Mouse (Mus musculus) midbrain, postnatal 0 days (tissue): Measurements from ENCODE around the gene Ptprg. TPM values are rescaled to one million over a fixed set of nuclear protein-coding genes. Genes with fewer than 3 reads are reported as not detected.

Source experiments
- ATAC-seq: fragments of 200-750 bp; cut with Nextera tagmentation; 2 replicates; pipeline ENCODE4 v1.8.0; 2017; ENCODE audit warnings: moderate number of reproducible peaks, mild to moderate bottlenecking, moderate TSS enrichment, moderate library complexity; ENCODE audit not compliant: low FRiP score
- DNase-seq: peaks from one replicate; pipeline ENCODE4 v3.0.0-alpha.2; 2015; ENCODE audit warnings: low spot score
- H3K27ac ChIP-seq: fragments of 300-500 bp; sonication (generic); 2 replicates; pipeline ENCODE4 v1.5.1; 2014; ENCODE audit warnings: low read depth, mild to moderate bottlenecking, low read length, mixed read lengths
- H3K27me3 ChIP-seq: fragments of 300-500 bp; sonication (generic); 2 replicates; pipeline ENCODE4 v1.6.1; 2014; ENCODE audit warnings: low read length, control low read depth, mixed read lengths; ENCODE audit not compliant: insufficient read depth
- H3K36me3 ChIP-seq: fragments of 300-500 bp; sonication (generic); 2 replicates; pipeline ENCODE4 v1.6.1; 2014; ENCODE audit warnings: low read length, control low read depth, mixed read lengths; ENCODE audit not compliant: insufficient read depth
- H3K4me1 ChIP-seq: fragments of 300-500 bp; sonication (generic); 2 replicates; pipeline ENCODE4 v1.6.1; 2014; ENCODE audit warnings: mild to moderate bottlenecking, control low read depth, antibody characterized with exemption, low read length, mixed read lengths; ENCODE audit not compliant: insufficient read depth
- H3K4me2 ChIP-seq: fragments of 300-500 bp; sonication (generic); 2 replicates; pipeline ENCODE4 v1.6.1; 2014; ENCODE audit warnings: low read depth, mild to moderate bottlenecking, low read length, mixed read lengths; ENCODE audit not compliant: poor library complexity, severe bottlenecking
- H3K4me3 ChIP-seq: fragments of 300-500 bp; sonication (generic); 2 replicates; pipeline ENCODE4 v1.5.1; 2014; ENCODE audit warnings: low read depth, mild to moderate bottlenecking, low read length, moderate library complexity
- H3K9ac ChIP-seq: fragments of 300-500 bp; sonication (generic); replicated peaks from 2 replicates; pipeline ENCODE4 v1.6.1; 2014; ENCODE audit warnings: mild to moderate bottlenecking, low read length, moderate library complexity, mixed read lengths; ENCODE audit not compliant: poor library complexity, severe bottlenecking
- H3K9me3 ChIP-seq: fragments of 300-500 bp; sonication (generic); 2 replicates; pipeline ENCODE4 v1.6.1; 2016; ENCODE audit warnings: low read length, control low read depth
- CTCF ChIP-seq: IDR thresholded peaks from 2 replicates; pipeline ENCODE4 v1.5.1; 2016; ENCODE audit warnings: antibody characterized with exemption, mild to moderate bottlenecking
- WGBS: fragments of 180-500 bp; shearing (Covaris S2); extraction: QIAGEN DNeasy Blood & Tissue Kit; methylation state at CpG from one replicate; pipeline ENCODE4 v1.1.7; 2014; 5-methylcytosine and 5-hydroxymethylcytosine counted together
- polyA plus RNA-seq: library from polyadenylated mRNA; unstranded; fragments of >200 nt; fragmentation: Nextera tagmentation; extraction: Ambion mirVana; gene quantifications from 2 replicates; pipeline ENCODE4 v1.2.1, GENCODE M21; 2015
- total RNA-seq: library from RNA; depleted of rRNA; stranded (reverse); fragments of >200 nt; gene quantifications from 2 replicates; pipeline ENCODE4 v1.2.3, GENCODE M21; 2014

The Ptprg gene
- total and polyA plus RNA-seq, 2 experiments from 2014 or later: 25.7 to 84.9 TPM

- TF ChIP-seq CTCF: no peak
- H3K27ac ChIP-seq: no peak overlapping the region
- peaks cover 7% of the 10 kb centered on the region; the same call in 1 of the 2 replicates for H3K4me1 ChIP-seq
- no peak for ATAC-seq
- H3K27me3 ChIP-seq: no peaks in the 10 kb centered on the region
- no peaks in the 10 kb centered on the region for H3K9me3 ChIP-seq
- H3K4me2 ChIP-seq: no peak overlapping the region
- DNase-seq: no peak
- no peaks in the 10 kb centered on the region for H3K36me3 ChIP-seq
- H3K4me3 ChIP-seq: no peak overlapping the region
- H3K9ac ChIP-seq: no peak overlapping the region
- 47% methylated on average over 6 of the region's 6 CpGs for WGBS
These were observed 25.2 kb downstream of the Ptprg start for GRCm38 (mm10) chr14:11578492-11578967.

GRCm38 (mm10) chr14:11579950-11580349 is 26.6 kb downstream of the Ptprg start:
- H3K9ac ChIP-seq: no peak overlapping the region
- no peaks in the 10 kb centered on the region for H3K9me3 ChIP-seq
- H3K4me1 ChIP-seq: peaks cover 7% of the 10 kb centered on the region; the same call in 1 of the 2 replicates
- H3K4me3 ChIP-seq: no peak overlapping the region
- H3K27ac ChIP-seq: no peak overlapping the region
- no peak for DNase-seq
- 98% methylated on average over 1 of the region's 1 CpGs for WGBS
- H3K36me3 ChIP-seq: no peaks in the 10 kb centered on the region
- no peaks in the 10 kb centered on the region for H3K27me3 ChIP-seq
- no peak overlapping the region for H3K4me2 ChIP-seq
- no peak for ATAC-seq
- TF ChIP-seq CTCF: peak; percentile 42

GRCm38 (mm10) chr14:11584263-11584662 is 30.9 kb downstream of the Ptprg start:
- no peak for TF ChIP-seq CTCF
- no peak overlapping the region for H3K27ac ChIP-seq
- no peak overlapping the region for H3K9ac ChIP-seq
- H3K27me3 ChIP-seq: no peaks in the 10 kb centered on the region
- no peak for ATAC-seq
- no peak for DNase-seq
- WGBS: 81% methylated on average over 6 of the region's 6 CpGs
- no peaks in the 10 kb centered on the region for H3K9me3 ChIP-seq
- H3K36me3 ChIP-seq: no peaks in the 10 kb centered on the region
- no peak overlapping the region for H3K4me3 ChIP-seq
- H3K4me1 ChIP-seq: no peaks in the 10 kb centered on the region
- H3K4me2 ChIP-seq: no peak overlapping the region

- no peaks in the 10 kb centered on the region for H3K36me3 ChIP-seq
- H3K27me3 ChIP-seq: no peaks in the 10 kb centered on the region
- H3K27ac ChIP-seq: no peak overlapping the region
- DNase-seq (no peak), ATAC-seq (no peak)
- no peak overlapping the region for H3K4me3 ChIP-seq
- 84% methylated on average over 5 of the region's 5 CpGs for WGBS
- no peak overlapping the region for H3K4me2 ChIP-seq
- H3K9ac ChIP-seq: no peak overlapping the region
- no peak for TF ChIP-seq CTCF
- no peaks in the 10 kb centered on the region for H3K4me1 ChIP-seq
- H3K9me3 ChIP-seq: no peaks in the 10 kb centered on the region
These were observed 31.7 kb downstream of the Ptprg start for GRCm38 (mm10) chr14:11584929-11585633.

GRCm38 (mm10) chr14:11590387-11590786 is 37.1 kb downstream of the Ptprg start:
- Histone ChIP-seq H3K4me3 (no peak overlapping the region), H3K27me3 (no peaks in the 10 kb centered on the region), H3K4me1 (no peaks in the 10 kb centered on the region), H3K36me3 (no peaks in the 10 kb centered on the region), H3K9me3 (no peaks in the 10 kb centered on the region), H3K4me2 (no peak overlapping the region), H3K27ac (no peak overlapping the region), H3K9ac (no peak overlapping the region)
- ATAC-seq: no peak
- DNase-seq: no peak
- 73% methylated on average over 8 of the region's 8 CpGs for WGBS
- no peak for TF ChIP-seq CTCF

GRCm38 (mm10) chr14:11592650-11593049 is 39.3 kb downstream of the Ptprg start:
- no peak for ATAC-seq
- Histone ChIP-seq H3K27ac (no peak overlapping the region), H3K9me3 (no peaks in the 10 kb centered on the region), H3K4me1 (no peaks in the 10 kb centered on the region), H3K4me2 (no peak overlapping the region), H3K36me3 (no peaks in the 10 kb centered on the region), H3K27me3 (no peaks in the 10 kb centered on the region), H3K4me3 (no peak overlapping the region), H3K9ac (no peak overlapping the region)
- no peak for DNase-seq
- 77% methylated on average over 2 of the region's 2 CpGs for WGBS
- no peak for TF ChIP-seq CTCF
